Mouse (Mus musculus) ES-Bruce4 (cell line): ENCODE measurements around the gene Cnot9.

Experiments
- CTCF ChIP-seq: IDR thresholded peaks from one replicate; pipeline ENCODE4 v1.8.1; 2011; ENCODE audit warnings: low read depth, low read length
- EP300 ChIP-seq: IDR thresholded peaks from 2 replicates; pipeline ENCODE4 v1.6.1; 2011; ENCODE audit warnings: low read depth, low read length; ENCODE audit not compliant: insufficient read depth
- POLR2A ChIP-seq: IDR thresholded peaks from one replicate; pipeline ENCODE4 v1.8.1; 2011; ENCODE audit warnings: low read length; ENCODE audit not compliant: insufficient read depth

GRCm38 (mm10) chr1:74507780-74508179 lies 1.9 kb downstream of the Cnot9 start:
- TF ChIP-seq CTCF = no peak
- no peak for TF ChIP-seq POLR2A
- no peak for TF ChIP-seq EP300
